Mouse (Mus musculus): Measurements from ENCODE around the gene Tesc.

GRCm38 (mm10) chr5:118023053-118023452 is 4.5 kb upstream of the Tesc start:
- TF ChIP-seq CTCF (IDR thresholded peaks at IDR 0.05; ENCODE audit: low read depth) (no peak), EP300 (IDR thresholded peaks at IDR 0.05; ENCODE audit: low read depth) (no peak)

Measured in liver, embryonic 14.5 days (tissue).